9 mouse cellular contexts compared by ENCODE assay signal in genomic region chr2:30698758-30699535, GRCm38 (mm10).
DNase-seq lines count a peak whose midpoint lies in the region; ATAC-seq and TF ChIP-seq lines count a peak whose summit lies in the region.
"Had no signal": no experiment of that assay in that cellular context is flagged by ENCODE, and none has a peak within 500 bp of the region (broad histone marks: within the 10 kb centered on the region; RNA-seq: fewer than 3 reads in every experiment).

No protein-coding gene starts in this region.

- H3K4me1 ChIP-seq in forebrain, embryonic 10.5 days = peaks cover 68% of the 10 kb centered on the region
- H3K4me1 ChIP-seq in forebrain, embryonic 11.5 days (replicated peaks; ENCODE audit: control insufficient read depth, insufficient read depth, low read length) = peaks cover 10% of the 10 kb centered on the region; the same call in 1 of the 2 replicates
- H3K4me1 ChIP-seq in kidney, embryonic 16.5 days (ENCODE audit: insufficient read depth, low read length) = peaks cover 31% of the 10 kb centered on the region
- H3K4me1 ChIP-seq in embryonic fibroblast, embryonic 13.5 days (ENCODE audit: control insufficient read depth, insufficient read depth, low read length) = no peaks in the 10 kb centered on the region; the same call in 1 of the 2 replicates
- H3K4me1 ChIP-seq in midbrain, embryonic 13.5 days (replicated peaks) = peaks cover 69% of the 10 kb centered on the region

- H3K27ac ChIP-seq in forebrain, embryonic 10.5 days = peak overlapping the region; percentile 86
- H3K27ac ChIP-seq in forebrain, embryonic 11.5 days (ENCODE audit: low read depth, low read length) = no peak overlapping the region
- H3K27ac ChIP-seq in kidney, embryonic 16.5 days (ENCODE audit: low read length) = no peak overlapping the region; the same call in 1 of the 2 replicates
- peak overlapping the region; percentile 58 for H3K27ac ChIP-seq in embryonic fibroblast, embryonic 13.5 days (ENCODE audit: insufficient read depth, low read length)
- H3K27ac ChIP-seq in midbrain, embryonic 13.5 days = peak overlapping the region; percentile 84

- no peaks in the 10 kb centered on the region for H3K27me3 ChIP-seq in forebrain, embryonic 10.5 days (ENCODE audit: poor library complexity, severe bottlenecking)
- H3K27me3 ChIP-seq in forebrain, embryonic 11.5 days (ENCODE audit: control insufficient read depth, insufficient read depth, low read length) = no peaks in the 10 kb centered on the region
- H3K27me3 ChIP-seq in kidney, embryonic 16.5 days (ENCODE audit: insufficient read depth, low read length) = no peaks in the 10 kb centered on the region
- H3K27me3 ChIP-seq in midbrain, embryonic 13.5 days = no peaks in the 10 kb centered on the region
- H3K27me3 ChIP-seq: Patski had no signal

- no peak for TF ChIP-seq CTCF in embryonic fibroblast, embryonic 13.5 days (IDR thresholded peaks at IDR 0.05; ENCODE audit: borderline replicate concordance, insufficient read depth, low read length)

- TF ChIP-seq POLR2A in embryonic fibroblast, embryonic 13.5 days (IDR thresholded peaks at IDR 0.05; ENCODE audit: low read depth, low read length) = no peak

- no peak for ATAC-seq in forebrain, embryonic 11.5 days (replicated peaks; ENCODE audit: low FRiP score)
- ATAC-seq in kidney, embryonic 16.5 days (ENCODE audit: low FRiP score, low TSS enrichment) = no peak
- no peak for ATAC-seq in midbrain, embryonic 13.5 days
- ATAC-seq in granulocyte monocyte progenitor cell, adult 5-6 weeks (replicated peaks; ENCODE audit: poor library complexity, severe bottlenecking) = no peak
- ATAC-seq: Patski had no signal

- peaks cover 2% of the 10 kb centered on the region; the same call in 1 of the 2 replicates for H3K9me3 ChIP-seq in forebrain, embryonic 10.5 days
- H3K9me3 ChIP-seq in forebrain, embryonic 11.5 days (ENCODE audit: control insufficient read depth, low read length) = no peaks in the 10 kb centered on the region
- no peaks in the 10 kb centered on the region for H3K9me3 ChIP-seq in kidney, embryonic 16.5 days (ENCODE audit: low read length)
- no peaks in the 10 kb centered on the region for H3K9me3 ChIP-seq in midbrain, embryonic 13.5 days

- no peak overlapping the region for H3K4me3 ChIP-seq in forebrain, embryonic 10.5 days
- H3K4me3 ChIP-seq in forebrain, embryonic 11.5 days (ENCODE audit: low read depth, low read length) = no peak overlapping the region
- no peak overlapping the region for H3K4me3 ChIP-seq in kidney, embryonic 16.5 days (ENCODE audit: low read length)
- H3K4me3 ChIP-seq in embryonic fibroblast, embryonic 13.5 days (ENCODE audit: insufficient read depth, low read length) = no peak overlapping the region
- no peak overlapping the region for H3K4me3 ChIP-seq in midbrain, embryonic 13.5 days (replicated peaks)

- H3K36me3 ChIP-seq in forebrain, embryonic 10.5 days (replicated peaks) = no peaks in the 10 kb centered on the region
- H3K36me3 ChIP-seq in forebrain, embryonic 11.5 days (ENCODE audit: control insufficient read depth, insufficient read depth, low read length) = no peaks in the 10 kb centered on the region
- no peaks in the 10 kb centered on the region for H3K36me3 ChIP-seq in kidney, embryonic 16.5 days (ENCODE audit: insufficient read depth, low read length)
- H3K36me3 ChIP-seq in midbrain, embryonic 13.5 days = no peaks in the 10 kb centered on the region

- 79% methylated on average over 6 of the region's 6 CpGs for WGBS in forebrain, embryonic 10.5 days
- WGBS in forebrain, embryonic 11.5 days = 78% methylated on average over 6 of the region's 6 CpGs
- 71% methylated on average over 6 of the region's 6 CpGs for WGBS in kidney, embryonic 16.5 days
- WGBS in midbrain, embryonic 13.5 days = 60% methylated on average over 6 of the region's 6 CpGs

- no peak overlapping the region for H3K9ac ChIP-seq in forebrain, embryonic 11.5 days (ENCODE audit: low read length)
- H3K9ac ChIP-seq in kidney, embryonic 16.5 days (replicated peaks; ENCODE audit: low read length) = 0 out of 2 replicates have a peak overlapping the region, but pooled peaks have one; percentile 10
- no peak overlapping the region for H3K9ac ChIP-seq in midbrain, embryonic 13.5 days (replicated peaks)

- no peak for DNase-seq in forebrain, embryonic 10.5 days (ENCODE audit: extremely low spot score, low spot score)
- DNase-seq in forebrain, embryonic 11.5 days (ENCODE audit: low spot score) = no peak
- no peak for DNase-seq in kidney, adult 11 months
- no peak for DNase-seq in testis, postnatal 14 days (ENCODE audit: low spot score)

- H3K4me2 ChIP-seq in forebrain, embryonic 11.5 days (ENCODE audit: low read depth, low read length, severe bottlenecking) = no peak overlapping the region
- H3K4me2 ChIP-seq in kidney, embryonic 16.5 days (replicated peaks; ENCODE audit: low read depth, low read length) = no peak overlapping the region
- no peak overlapping the region for H3K4me2 ChIP-seq in midbrain, embryonic 13.5 days (replicated peaks)

Comparison
In these comparisons a context has a peak if more than half of its experiments do, and no peak if none do; other contexts are left out.
1. H3K27ac ChIP-seq: peak in forebrain, embryonic 10.5 days (single experiment), embryonic fibroblast, embryonic 13.5 days (single experiment) and midbrain, embryonic 13.5 days (single experiment); none in forebrain, embryonic 11.5 days (single experiment) and kidney, embryonic 16.5 days (single experiment).